Mouse (Mus musculus) lung, postnatal 36 days (tissue): ENCODE results near the gene Mmp19.

Experiments
- DNase-seq: peaks from one replicate; pipeline ENCODE4 v3.0.0; 2022; ENCODE audit warnings: mixed read lengths

Mmp19 gene

GRCm38 (mm10) chr10:128790398-128791124 lies at the start of gene Mmp19:
Gene Mmp19, plus strand, starts transcription at chr10:128790910.
- peak; percentile 51 for DNase-seq

GRCm38 (mm10) chr10:128742616-128743015 lies 48.1 kb upstream of the Mmp19 start:
- no peak for DNase-seq

- peak; percentile 56 for DNase-seq
Observed at GRCm38 (mm10) chr10:128743235-128743634, 47.5 kb upstream of the Mmp19 start.

- DNase-seq: peak; percentile 67
Observed at GRCm38 (mm10) chr10:128743791-128744191, 46.9 kb upstream of the Mmp19 start.

- no peak for DNase-seq
Observed at GRCm38 (mm10) chr10:128744211-128744610, 46.5 kb upstream of the Mmp19 start.

GRCm38 (mm10) chr10:128744680-128745601 lies 45.8 kb upstream of the Mmp19 start, which contains the start of gene Dgka:
Gene Dgka, minus strand, starts transcription at chr10:128744855.
- peak; percentile 44 for DNase-seq

- DNase-seq: peak; percentile 62
Observed at GRCm38 (mm10) chr10:128745946-128746613, 44.6 kb upstream of the Mmp19 start.

- DNase-seq: no peak
Observed at GRCm38 (mm10) chr10:128746972-128747645, 43.6 kb upstream of the Mmp19 start.

- DNase-seq: peak; percentile 95
Observed at GRCm38 (mm10) chr10:128747646-128748251, 43.0 kb upstream of the Mmp19 start, which contains the start of gene Pym1. Gene Pym1, plus strand, starts transcription at chr10:128747889.

- peak; percentile 84 for DNase-seq
Observed at GRCm38 (mm10) chr10:128748252-128748864, 42.4 kb upstream of the Mmp19 start.

- DNase-seq: peak; percentile 20
Observed at GRCm38 (mm10) chr10:128772895-128773294, 17.8 kb upstream of the Mmp19 start.

GRCm38 (mm10) chr10:128773685-128774084 lies 17.0 kb upstream of the Mmp19 start:
- no peak for DNase-seq

- DNase-seq: no peak
Observed at GRCm38 (mm10) chr10:128778441-128778840, 12.3 kb upstream of the Mmp19 start.

GRCm38 (mm10) chr10:128779011-128779795 lies 11.5 kb upstream of the Mmp19 start:
- peak; percentile 96 for DNase-seq

- peak; percentile 57 for DNase-seq
Observed at GRCm38 (mm10) chr10:128780200-128780599, 10.5 kb upstream of the Mmp19 start.

GRCm38 (mm10) chr10:128792041-128792440 lies 1.3 kb downstream of the Mmp19 start:
- DNase-seq: no peak

- no peak for DNase-seq
Observed at GRCm38 (mm10) chr10:128793258-128793657, 2.5 kb downstream of the Mmp19 start.

GRCm38 (mm10) chr10:128794391-128794790 lies 3.7 kb downstream of the Mmp19 start:
- DNase-seq: no peak

GRCm38 (mm10) chr10:128795581-128795980 lies 4.9 kb downstream of the Mmp19 start:
- DNase-seq: no peak

- DNase-seq: no peak
Observed at GRCm38 (mm10) chr10:128798676-128799075, 8.0 kb downstream of the Mmp19 start.
